Mouse (Mus musculus) C3H10T1/2 (cell line): ENCODE measurements around the gene Ear2. TPM values are rescaled to one million over a fixed set of nuclear protein-coding genes. Genes with fewer than 3 reads are reported as not detected.

Source experiments
- polyA plus RNA-seq, 2 experiments: library from polyadenylated mRNA; unstranded; fragments of >200 nt; fragmentation: generic; extraction: Trizol; gene quantifications; one replicate each; pipeline ENCODE4 v1.2.1; 2012; ENCODE audit warnings: missing spikeins in 2 of 2

Ear2 gene
- polyA plus RNA-seq = under 1 TPM in 1 of 2 experiments, not detected in 1; 0.14 TPM

DNA sequence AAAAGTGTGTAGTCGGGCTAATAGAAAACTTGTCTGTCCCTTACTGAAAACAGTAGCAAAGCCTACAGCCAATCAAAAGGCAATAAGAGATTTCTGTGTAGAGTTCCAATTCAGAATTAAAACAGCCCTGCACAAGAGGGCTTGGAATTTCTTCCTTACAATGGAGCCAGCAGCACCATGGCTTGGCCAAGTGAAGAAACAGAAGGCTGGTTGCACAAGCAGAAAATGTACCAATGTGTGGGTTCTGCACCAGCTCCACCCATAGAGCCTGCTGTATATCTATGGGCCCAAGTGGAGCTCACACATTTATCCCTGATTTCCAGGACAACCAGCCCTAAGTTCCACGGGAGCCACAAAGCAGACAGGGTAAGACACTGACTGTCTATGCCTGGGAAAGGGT is at the start of gene Ear2:
Gene Ear2 (plus strand): TSS at position 301 of the 400 bp plus-strand sequence.

DNA sequence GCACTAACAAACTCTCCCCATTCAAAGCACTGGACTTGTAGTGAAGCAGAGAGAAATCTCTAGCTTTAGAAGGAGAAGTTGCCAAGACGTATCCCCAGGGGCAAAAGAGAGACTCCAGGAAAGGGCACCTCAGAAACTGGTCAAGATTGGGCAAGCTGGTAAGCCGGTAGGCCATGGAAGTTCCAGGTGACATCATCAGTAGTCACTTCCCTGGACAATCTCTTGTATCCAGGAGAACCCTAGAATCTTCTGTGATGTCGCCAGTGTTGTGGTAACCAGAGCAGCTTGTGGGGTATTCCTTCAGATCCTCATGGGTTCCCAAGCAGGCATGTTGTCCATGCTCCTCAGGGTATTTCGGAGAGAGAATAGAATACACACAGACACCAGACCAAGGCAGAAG is 21.1 kb downstream of the Ear2 start, which contains the start of gene Gm3327:
Gene Gm3327 (plus strand): TSS at position 301 of the 400 bp plus-strand sequence.

Other genes with a start within 250 kb of the Ear2 start
- not detected for gene Ear1, start 227.1 kb upstream of the Ear2 start, polyA plus RNA-seq
- not detected for gene Ear10, start 179.1 kb upstream of the Ear2 start, polyA plus RNA-seq
- gene Gm8113, start 177.3 kb upstream of the Ear2 start, polyA plus RNA-seq = under 1 TPM; 0.05 to 0.46 TPM
- not detected for gene Ang5, start 145.6 kb upstream of the Ear2 start, polyA plus RNA-seq
- not detected for gene Ang6, start 100.4 kb upstream of the Ear2 start, polyA plus RNA-seq
- not detected for gene Gm3327, start 21.2 kb downstream of the Ear2 start, polyA plus RNA-seq
- under 1 TPM in 1 of 2 experiments, not detected in 1; 0.04 TPM for gene Gm8212, start 95.0 kb downstream of the Ear2 start, polyA plus RNA-seq
- gene 4930503E14Rik, start 110.6 kb downstream of the Ear2 start, polyA plus RNA-seq = under 1 TPM; 0.02 to 0.05 TPM
- under 1 TPM in 1 of 2 experiments, not detected in 1; 0.05 TPM for gene Gm8220, start 182.9 kb downstream of the Ear2 start, polyA plus RNA-seq
- under 1 TPM; 0.02 to 0.22 TPM for gene Gm5930, start 235.9 kb downstream of the Ear2 start, polyA plus RNA-seq